Mouse (Mus musculus): ENCODE data around the gene Tnfrsf8. TPM values are rescaled to one million over a fixed set of nuclear protein-coding genes. Genes with fewer than 3 reads are reported as not detected.

The Tnfrsf8 gene
- polyA plus RNA-seq, 1 experiment from 2014 or later = 0.07 TPM

DNA sequence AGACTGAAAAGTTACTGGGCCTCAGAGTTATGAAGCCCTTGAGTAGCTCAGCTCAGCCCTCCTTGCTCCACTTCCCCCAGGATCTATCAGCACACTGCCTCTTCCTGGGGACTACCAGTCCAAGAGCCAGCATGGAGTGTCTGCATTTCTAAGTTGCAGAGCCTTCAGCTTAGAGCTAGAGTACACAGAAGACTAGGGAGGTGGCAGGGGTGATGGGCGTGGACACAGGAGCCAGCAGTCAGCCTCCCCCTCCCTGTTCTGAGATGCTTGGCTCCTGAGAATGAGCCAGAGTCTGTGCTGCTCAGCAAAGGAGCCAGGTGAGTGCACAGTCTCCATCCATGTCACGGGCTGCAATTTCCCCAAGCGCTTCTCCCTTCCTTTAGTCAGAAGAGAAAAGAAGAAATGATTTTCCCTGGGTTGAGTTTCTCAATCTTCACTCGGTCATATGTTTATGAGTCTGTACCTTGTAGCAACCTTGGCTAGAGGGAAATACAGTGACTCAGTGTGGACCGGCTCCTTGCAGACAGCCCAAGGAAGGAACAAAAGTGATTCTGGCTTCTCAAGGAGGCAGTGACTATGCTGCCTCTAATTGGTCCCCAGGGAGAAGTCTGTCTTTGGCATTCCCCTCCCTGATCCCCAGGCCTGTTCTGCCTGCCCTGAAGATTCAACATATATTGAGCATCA, 57.1 kb downstream of the Tnfrsf8 start:
- H3K27ac ChIP-seq = no peak overlapping the region
- H3K36me3 ChIP-seq = no peaks in the 10 kb centered on the region
- WGBS = 74% methylated on average over 5 of the region's 5 CpGs
- H3K9me3 ChIP-seq = no peaks in the 10 kb centered on the region; the same call in 1 of the 2 replicates
- no peak overlapping the region for H3K4me3 ChIP-seq (replicated peaks)
- no peaks in the 10 kb centered on the region for H3K27me3 ChIP-seq
- H3K4me2 ChIP-seq (replicated peaks) = no peak overlapping the region
- H3K4me1 ChIP-seq (replicated peaks) = no peaks in the 10 kb centered on the region
- H3K9ac ChIP-seq (replicated peaks) = no peak overlapping the region
- no peak for ATAC-seq

DNA sequence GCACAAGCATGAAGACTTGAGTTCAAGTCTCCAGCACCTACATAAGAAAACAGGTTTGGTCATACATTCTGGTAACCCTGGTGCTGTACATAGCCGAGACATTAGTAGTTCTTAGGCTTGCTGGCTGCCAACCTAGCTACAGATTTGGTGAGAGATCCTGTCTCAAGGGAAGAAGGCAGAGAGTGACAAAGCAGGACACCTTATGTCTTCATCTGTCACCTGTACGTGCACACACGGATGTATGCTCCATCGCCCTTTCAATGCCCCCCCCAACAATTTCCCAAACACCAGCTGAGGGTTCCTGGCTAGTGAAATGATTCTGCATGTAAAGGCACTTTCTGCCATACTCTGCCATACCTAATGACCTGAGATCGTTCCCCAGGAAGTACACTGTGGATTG, 58.8 kb downstream of the Tnfrsf8 start:
- WGBS = 91% methylated on average over 5 of the region's 5 CpGs
- Histone ChIP-seq H3K4me2 (replicated peaks) (no peak overlapping the region), H3K27ac (no peak overlapping the region), H3K4me1 (replicated peaks) (no peaks in the 10 kb centered on the region), H3K9ac (replicated peaks) (no peak overlapping the region), H3K4me3 (replicated peaks) (no peak overlapping the region), H3K9me3 (no peaks in the 10 kb centered on the region; the same call in 1 of the 2 replicates), H3K27me3 (no peaks in the 10 kb centered on the region), H3K36me3 (no peaks in the 10 kb centered on the region)
- ATAC-seq = no peak

DNA sequence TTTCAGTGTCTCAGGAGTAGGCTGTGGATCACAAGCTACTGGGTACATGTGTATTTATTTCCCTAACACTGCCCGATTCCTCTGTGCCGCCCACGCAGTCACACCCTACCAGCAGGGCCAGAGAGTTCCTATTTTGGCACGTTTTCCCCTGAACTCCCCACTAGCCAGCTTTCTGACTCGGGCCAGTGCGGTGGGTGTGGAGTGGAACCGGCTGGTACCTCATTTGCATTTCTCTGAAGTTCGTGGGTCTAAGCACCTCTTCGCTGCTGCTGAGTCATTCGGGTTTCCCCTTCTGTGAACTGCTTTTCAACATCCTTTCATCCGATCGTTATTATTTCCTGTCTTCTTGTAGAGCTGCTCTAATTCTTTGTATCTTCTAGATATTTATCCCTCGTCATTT, 60.5 kb downstream of the Tnfrsf8 start:
- H3K27ac ChIP-seq = no peak overlapping the region
- WGBS = 59% methylated on average over 13 of the region's 13 CpGs
- no peak for ATAC-seq

DNA sequence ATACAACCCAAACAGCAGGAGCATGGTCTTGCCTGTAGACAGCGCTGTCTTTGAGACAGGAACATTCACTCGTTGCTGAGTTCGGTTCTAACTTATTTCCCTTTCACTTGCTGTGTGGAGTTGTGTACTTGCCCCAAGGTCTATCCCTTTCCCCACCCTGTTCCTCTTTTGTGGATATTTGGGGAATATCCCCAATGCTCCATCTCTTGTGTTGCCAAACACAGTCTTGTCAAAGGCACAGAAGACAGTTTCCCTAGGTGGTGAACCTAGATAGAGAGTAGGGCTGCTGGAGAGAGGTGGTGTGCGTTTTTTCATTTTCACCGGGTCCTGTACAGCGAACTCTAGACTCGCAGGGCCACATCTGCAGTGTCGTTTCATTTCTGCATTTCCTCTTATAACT, 62.4 kb downstream of the Tnfrsf8 start:
- Histone ChIP-seq H3K27ac (no peak overlapping the region), H3K9ac (replicated peaks) (no peak overlapping the region), H3K9me3 (no peaks in the 10 kb centered on the region), H3K27me3 (peaks cover 3% of the 10 kb centered on the region; the same call in 1 of the 2 replicates), H3K4me3 (replicated peaks) (no peak overlapping the region), H3K36me3 (no peaks in the 10 kb centered on the region), H3K4me2 (replicated peaks) (no peak overlapping the region), H3K4me1 (replicated peaks) (no peaks in the 10 kb centered on the region)
- ATAC-seq = no peak
- 94% methylated on average over 8 of the region's 8 CpGs for WGBS

More for the DNA sequence above, 60.5 kb downstream of the Tnfrsf8 start:
- no peaks in the 10 kb centered on the region for H3K4me1 ChIP-seq (replicated peaks)
- no peak overlapping the region for H3K9ac ChIP-seq (replicated peaks)
- H3K4me3 ChIP-seq (replicated peaks) = no peak overlapping the region
- H3K4me2 ChIP-seq (replicated peaks) = no peak overlapping the region
- no peaks in the 10 kb centered on the region for H3K36me3 ChIP-seq
- no peaks in the 10 kb centered on the region for H3K9me3 ChIP-seq
- no peaks in the 10 kb centered on the region for H3K27me3 ChIP-seq

DNA sequence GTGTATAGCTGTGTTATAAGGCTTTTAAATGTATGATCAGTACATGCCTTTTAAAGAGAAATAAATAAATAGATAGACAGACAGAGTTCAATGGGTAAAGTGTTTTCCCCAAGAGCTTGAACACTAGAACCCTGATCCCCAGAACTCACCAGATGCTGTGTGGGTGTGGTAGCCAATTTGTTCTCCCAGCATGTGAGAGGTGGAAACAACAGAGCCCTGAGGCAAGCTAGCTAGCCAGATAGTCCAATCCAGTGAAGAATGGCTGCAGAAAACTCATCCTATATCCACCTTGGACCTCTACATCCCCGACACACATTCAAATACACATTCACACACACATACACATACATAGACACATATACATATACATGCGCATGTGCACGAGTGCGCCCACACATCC, 63.4 kb downstream of the Tnfrsf8 start:
- Histone ChIP-seq H3K4me1 (replicated peaks) (peaks cover 3% of the 10 kb centered on the region), H3K36me3 (no peaks in the 10 kb centered on the region), H3K4me3 (replicated peaks) (no peak overlapping the region), H3K9ac (replicated peaks) (no peak overlapping the region), H3K9me3 (no peaks in the 10 kb centered on the region), H3K4me2 (replicated peaks) (no peak overlapping the region), H3K27ac (no peak overlapping the region), H3K27me3 (peaks cover 13% of the 10 kb centered on the region)
- WGBS = 94% methylated on average over 4 of the region's 4 CpGs
- ATAC-seq = no peak

- ATAC-seq = no peak
- no peak overlapping the region for H3K4me2 ChIP-seq (replicated peaks)
- WGBS = 93% methylated on average over 4 of the region's 4 CpGs
- no peak overlapping the region for H3K27ac ChIP-seq
- H3K9ac ChIP-seq (replicated peaks) = no peak overlapping the region
- no peaks in the 10 kb centered on the region for H3K36me3 ChIP-seq
- H3K9me3 ChIP-seq = no peaks in the 10 kb centered on the region
- no peak overlapping the region for H3K4me3 ChIP-seq (replicated peaks)
- peaks cover 26% of the 10 kb centered on the region for H3K27me3 ChIP-seq
- peaks cover 9% of the 10 kb centered on the region for H3K4me1 ChIP-seq (replicated peaks)
Measured at GRCm38 (mm10) chr4:145250002-145250401, 65.0 kb downstream of the Tnfrsf8 start.

DNA sequence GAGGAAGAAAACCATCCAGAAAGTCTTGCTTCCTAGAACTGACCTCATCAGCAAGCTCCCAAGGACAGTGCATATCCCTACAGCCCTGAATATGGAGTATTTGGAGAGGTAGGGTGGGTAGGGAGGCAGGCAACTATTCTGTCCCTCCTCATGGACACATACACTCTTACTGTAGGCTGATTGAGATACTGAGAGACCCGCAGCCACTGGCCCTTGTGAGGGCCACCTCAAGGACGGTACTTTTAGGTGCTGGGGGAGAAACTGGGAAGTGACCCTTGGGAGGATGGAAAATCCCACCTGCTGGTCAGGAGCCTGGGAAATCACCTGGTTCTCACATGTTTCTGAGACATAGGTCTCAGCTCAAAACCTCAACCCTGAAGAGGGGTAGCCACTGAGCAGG, 67.4 kb downstream of the Tnfrsf8 start:
- no peak overlapping the region for H3K4me3 ChIP-seq (replicated peaks)
- H3K4me2 ChIP-seq (replicated peaks) = no peak overlapping the region
- H3K9ac ChIP-seq (replicated peaks) = no peak overlapping the region
- WGBS = 66% methylated on average over 2 of the region's 2 CpGs
- no peak overlapping the region for H3K27ac ChIP-seq
- no peaks in the 10 kb centered on the region for H3K9me3 ChIP-seq
- ATAC-seq = no peak
- H3K36me3 ChIP-seq = no peaks in the 10 kb centered on the region
- peaks cover 9% of the 10 kb centered on the region for H3K4me1 ChIP-seq (replicated peaks)
- peaks cover 32% of the 10 kb centered on the region for H3K27me3 ChIP-seq

GRCm38 (mm10) chr4:145246173-145247011, 68.6 kb downstream of the Tnfrsf8 start, which contains the start of gene Tnfrsf1b:
TSS of gene Tnfrsf1b (minus strand) at chr4:145246870.
- H3K4me1 ChIP-seq (replicated peaks) = peaks cover 9% of the 10 kb centered on the region
- H3K27ac ChIP-seq = no peak within 1 kb of the TSS
- no peaks in the 10 kb centered on the region for H3K36me3 ChIP-seq
- WGBS = 1% methylated on average over 47 of the region's 47 CpGs
- ATAC-seq = peak; percentile 68
- peak within 1 kb of the TSS; percentile 67 for H3K4me2 ChIP-seq (replicated peaks)
- H3K9ac ChIP-seq (replicated peaks) = peak within 1 kb of the TSS; percentile 52; the same call in 1 of the 2 replicates
- peaks cover 32% of the 10 kb centered on the region for H3K27me3 ChIP-seq
- no peaks in the 10 kb centered on the region for H3K9me3 ChIP-seq
- peak within 1 kb of the TSS; percentile 43 for H3K4me3 ChIP-seq (replicated peaks)

- H3K27me3 ChIP-seq = peaks cover 32% of the 10 kb centered on the region
- ATAC-seq = no peak
- H3K4me2 ChIP-seq (replicated peaks) = peak overlapping the region; percentile 67
- no peaks in the 10 kb centered on the region for H3K36me3 ChIP-seq
- H3K9ac ChIP-seq (replicated peaks) = no peak overlapping the region
- H3K27ac ChIP-seq = no peak overlapping the region
- 87% methylated on average over 3 of the region's 3 CpGs for WGBS
- peak overlapping the region; percentile 43; the same call in 1 of the 2 replicates for H3K4me3 ChIP-seq (replicated peaks)
- no peaks in the 10 kb centered on the region for H3K9me3 ChIP-seq
- peaks cover 9% of the 10 kb centered on the region for H3K4me1 ChIP-seq (replicated peaks)
Measured at GRCm38 (mm10) chr4:145245581-145245980, 69.4 kb downstream of the Tnfrsf8 start.

GRCm38 (mm10) chr4:145244676-145245075, 70.3 kb downstream of the Tnfrsf8 start:
- ATAC-seq = no peak
- Histone ChIP-seq H3K27ac (no peak overlapping the region), H3K4me2 (replicated peaks) (no peak overlapping the region), H3K4me1 (replicated peaks) (peaks cover 9% of the 10 kb centered on the region), H3K9ac (replicated peaks) (no peak overlapping the region), H3K9me3 (no peaks in the 10 kb centered on the region), H3K4me3 (replicated peaks) (no peak overlapping the region), H3K36me3 (no peaks in the 10 kb centered on the region), H3K27me3 (peaks cover 32% of the 10 kb centered on the region)
- WGBS = 94% methylated on average over 2 of the region's 2 CpGs

DNA sequence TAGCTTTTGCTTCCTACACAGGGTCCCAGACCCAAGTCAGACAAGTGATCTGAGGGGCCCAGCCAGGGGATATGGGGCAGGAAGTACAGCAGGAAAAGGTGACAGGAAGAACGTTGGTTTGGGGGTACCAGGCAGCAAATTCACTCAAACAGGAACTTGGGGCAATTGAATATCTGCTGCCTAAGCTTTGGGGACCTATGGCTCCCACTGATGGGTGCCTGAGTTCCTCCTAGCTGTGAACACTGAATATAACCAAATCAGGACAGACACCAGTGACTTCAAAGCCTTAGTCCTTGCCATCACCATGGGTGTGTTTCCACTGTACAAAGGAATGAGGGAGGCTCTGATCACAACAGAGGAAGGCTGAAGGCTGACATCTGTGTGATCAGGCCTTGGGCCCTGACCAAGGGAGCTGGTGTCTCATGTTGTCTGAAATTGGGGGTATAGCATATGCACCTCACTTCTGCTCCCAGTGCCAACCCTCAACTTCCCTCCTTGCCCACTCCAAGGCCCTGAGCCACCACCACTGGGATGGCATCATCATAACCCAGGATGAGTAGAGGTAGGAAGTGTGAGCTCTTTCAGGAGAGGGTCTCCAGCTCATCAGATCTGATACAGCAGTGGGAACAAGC, 72.1 kb downstream of the Tnfrsf8 start:
- no peaks in the 10 kb centered on the region for H3K9me3 ChIP-seq
- no peak overlapping the region for H3K4me3 ChIP-seq (replicated peaks)
- peaks cover 31% of the 10 kb centered on the region for H3K27me3 ChIP-seq
- no peak overlapping the region for H3K27ac ChIP-seq
- no peaks in the 10 kb centered on the region for H3K36me3 ChIP-seq
- no peak for ATAC-seq
- peaks cover 9% of the 10 kb centered on the region for H3K4me1 ChIP-seq (replicated peaks)
- no peak overlapping the region for H3K9ac ChIP-seq (replicated peaks)
- no peak overlapping the region for H3K4me2 ChIP-seq (replicated peaks)
- 63% methylated on average over 1 of the region's 1 CpGs for WGBS

DNA sequence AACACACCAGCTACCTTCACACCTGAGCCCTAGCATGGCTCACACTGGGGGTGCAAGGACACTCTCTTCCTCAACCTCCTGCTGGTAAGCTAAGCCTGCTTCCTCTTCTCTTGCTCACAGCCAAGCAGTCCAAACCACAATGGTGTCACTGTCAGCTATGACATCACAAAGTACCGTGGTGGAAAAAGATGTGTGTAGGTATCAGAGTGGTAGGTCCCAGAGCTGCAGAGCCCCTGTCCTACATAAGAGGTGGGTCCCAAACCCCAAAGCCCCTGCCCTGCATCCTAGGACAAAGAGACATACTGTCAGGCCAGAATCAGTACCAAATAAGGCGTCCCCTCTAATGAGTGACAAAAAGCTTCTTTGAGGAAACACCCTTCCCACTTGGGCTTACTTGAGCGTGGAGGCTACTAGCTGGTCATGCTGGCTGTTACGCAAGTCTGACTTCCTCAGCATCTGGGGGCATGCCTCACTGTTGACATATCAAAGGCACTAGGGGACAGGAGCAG, 74.2 kb downstream of the Tnfrsf8 start:
- Histone ChIP-seq H3K4me1 (replicated peaks) (no peaks in the 10 kb centered on the region), H3K9ac (replicated peaks) (no peak overlapping the region), H3K9me3 (no peaks in the 10 kb centered on the region), H3K27me3 (peaks cover 13% of the 10 kb centered on the region), H3K4me3 (replicated peaks) (no peak overlapping the region), H3K4me2 (replicated peaks) (no peak overlapping the region), H3K27ac (no peak overlapping the region), H3K36me3 (no peaks in the 10 kb centered on the region)
- 79% methylated on average over 4 of the region's 4 CpGs for WGBS
- ATAC-seq = no peak
